Mouse (Mus musculus): ENCODE data around the gene Fstl3.

DNA sequence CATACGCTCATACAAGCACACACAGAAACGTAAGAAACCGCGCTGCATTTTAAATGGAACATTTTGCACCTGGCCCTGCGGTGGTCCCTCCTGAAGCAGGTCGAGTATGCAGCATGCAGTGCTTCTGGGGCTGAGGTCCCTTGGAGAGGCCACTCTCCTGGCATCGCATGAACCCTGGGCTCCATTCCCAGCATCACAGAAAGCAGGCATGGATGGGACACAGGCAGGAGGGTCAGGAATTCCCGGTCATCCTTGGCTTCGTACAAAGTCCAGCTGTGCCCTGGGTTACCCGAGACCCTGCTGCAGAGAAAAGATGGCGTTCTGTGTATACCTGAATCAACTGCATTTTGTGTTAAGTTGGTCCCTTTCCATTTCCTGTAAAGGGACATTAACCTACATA lies 23.4 kb downstream of the Fstl3 start:
- TF ChIP-seq CTCF (IDR thresholded peaks at IDR 0.05; ENCODE audit: low read depth) = no peak
- TF ChIP-seq EP300 (optimal IDR thresholded peaks at IDR 0.05) = no peak

Measured in stomach, postnatal 0 days (tissue).